Mouse (Mus musculus) cerebellum, postnatal 14 days (tissue): ENCODE measurements at regions not wholly inside any gene's neighbourhood (a gene's known extent, or its start where the extent isn't known, plus 50 kb on each side); places are given as distances from the start of the nearest gene placed in this dataset.
"Not testable (repeated sequence)": the region's sequence is repeated elsewhere in the genome, so short reads cannot be mapped to it uniquely, and the experiment has no call there.

ENCODE experiments used
- DNase-seq, 2 experiments: peaks; one replicate each; pipeline ENCODE4 v3.0.0; 2021; ENCODE audit warnings: mixed read lengths in 2 of 2

DNA sequence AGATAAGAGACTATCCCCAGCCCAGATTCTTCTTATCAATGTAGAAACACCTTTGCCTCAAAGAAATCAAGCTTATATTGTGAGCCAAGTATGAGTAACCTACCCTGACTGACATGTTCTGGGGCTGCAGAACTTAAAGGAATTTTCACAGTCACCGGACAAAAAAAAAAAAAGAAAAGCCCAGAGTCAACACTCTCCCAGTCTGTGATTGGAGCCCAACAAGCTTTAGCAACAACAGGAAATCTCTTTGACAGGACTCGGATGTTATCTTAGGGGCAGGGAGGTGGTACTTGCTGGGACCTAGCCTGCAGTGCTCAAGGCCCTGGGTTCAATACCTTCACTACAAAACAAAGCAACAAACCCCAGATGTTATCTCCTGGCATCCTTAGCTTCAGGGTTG is 114.2 kb downstream of the Nectin1 start:
- no peak for DNase-seq

DNA sequence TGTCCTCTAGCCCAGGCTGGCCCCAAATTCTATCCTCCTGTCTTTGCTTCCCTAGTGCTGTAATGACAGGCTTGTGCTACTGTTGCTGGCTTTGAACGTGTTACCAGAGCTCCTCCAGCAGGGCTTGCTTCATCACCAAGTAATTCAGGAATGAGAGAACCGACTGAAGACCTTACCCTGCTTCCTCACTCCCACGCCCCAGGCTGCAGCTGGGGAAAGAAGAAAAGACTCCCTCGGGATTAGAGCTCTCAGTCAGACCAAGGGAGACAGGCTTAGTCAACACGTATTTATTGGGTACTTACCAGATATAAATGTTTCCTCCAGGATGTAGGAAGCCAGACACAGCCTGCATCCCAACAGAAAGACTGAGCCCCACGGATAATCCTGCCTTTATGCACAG is 115.0 kb downstream of the Nectin1 start:
- no peak for DNase-seq

DNA sequence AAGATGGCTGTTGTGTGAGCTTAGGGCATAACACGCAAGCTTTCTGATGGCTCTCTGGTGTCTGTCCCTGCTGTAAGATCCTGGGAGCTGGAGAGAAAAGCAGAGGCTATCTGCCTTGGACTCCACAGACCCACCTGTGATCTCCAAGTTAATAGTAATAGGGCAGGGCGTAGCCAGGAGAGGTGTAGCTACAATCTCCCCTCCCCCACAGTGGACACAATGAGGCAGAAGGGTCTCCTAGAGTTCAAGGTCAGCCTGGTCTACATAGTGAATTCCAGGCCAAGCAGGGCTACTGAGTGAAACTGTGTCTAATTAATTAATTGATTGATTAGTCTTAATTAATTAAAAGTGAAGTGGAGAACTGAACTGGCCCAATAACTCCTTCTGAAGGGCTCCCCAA is 116.5 kb downstream of the Nectin1 start:
- DNase-seq, result no peak

DNA sequence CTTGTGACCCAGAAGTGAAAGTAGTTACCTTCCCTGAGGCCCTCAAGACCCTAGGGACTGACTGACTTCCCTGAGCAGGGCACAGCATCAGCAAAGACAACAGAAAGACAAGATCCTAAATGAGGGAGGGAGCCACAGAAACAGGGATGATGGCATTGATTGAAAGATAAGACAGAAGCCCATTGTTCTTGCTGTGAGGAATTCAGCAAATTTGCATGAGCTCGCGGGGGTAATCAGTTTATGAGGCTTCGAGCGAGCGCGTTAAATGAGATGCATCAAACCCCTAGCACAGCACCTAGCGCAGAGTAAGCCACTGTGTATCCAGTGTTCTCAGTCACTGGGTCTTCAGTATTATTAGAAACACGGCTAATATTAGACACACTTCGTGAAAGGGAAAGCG is 117.6 kb downstream of the Nectin1 start:
- no peak for DNase-seq

DNA sequence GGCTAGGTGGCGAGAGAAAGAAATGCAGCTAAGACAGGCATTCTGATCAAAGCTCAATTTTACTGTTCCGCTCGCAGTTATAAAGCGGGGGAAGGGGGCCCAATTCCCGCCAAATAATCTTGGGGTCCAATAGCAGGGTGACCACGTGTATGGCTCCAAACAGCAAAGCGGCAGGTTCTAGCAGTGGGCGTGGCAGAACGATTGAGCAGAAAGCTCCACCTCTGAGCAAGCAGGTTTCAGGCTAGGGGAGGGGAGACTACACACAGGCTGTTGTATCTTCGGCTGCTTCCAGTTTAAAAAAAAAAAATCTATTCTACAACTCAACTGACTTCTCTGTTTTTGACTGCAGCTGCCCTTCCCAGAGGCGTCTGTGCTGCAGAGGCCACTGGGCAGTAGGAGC is 118.2 kb downstream of the Nectin1 start:
- not testable (repeated sequence) for DNase-seq

DNA sequence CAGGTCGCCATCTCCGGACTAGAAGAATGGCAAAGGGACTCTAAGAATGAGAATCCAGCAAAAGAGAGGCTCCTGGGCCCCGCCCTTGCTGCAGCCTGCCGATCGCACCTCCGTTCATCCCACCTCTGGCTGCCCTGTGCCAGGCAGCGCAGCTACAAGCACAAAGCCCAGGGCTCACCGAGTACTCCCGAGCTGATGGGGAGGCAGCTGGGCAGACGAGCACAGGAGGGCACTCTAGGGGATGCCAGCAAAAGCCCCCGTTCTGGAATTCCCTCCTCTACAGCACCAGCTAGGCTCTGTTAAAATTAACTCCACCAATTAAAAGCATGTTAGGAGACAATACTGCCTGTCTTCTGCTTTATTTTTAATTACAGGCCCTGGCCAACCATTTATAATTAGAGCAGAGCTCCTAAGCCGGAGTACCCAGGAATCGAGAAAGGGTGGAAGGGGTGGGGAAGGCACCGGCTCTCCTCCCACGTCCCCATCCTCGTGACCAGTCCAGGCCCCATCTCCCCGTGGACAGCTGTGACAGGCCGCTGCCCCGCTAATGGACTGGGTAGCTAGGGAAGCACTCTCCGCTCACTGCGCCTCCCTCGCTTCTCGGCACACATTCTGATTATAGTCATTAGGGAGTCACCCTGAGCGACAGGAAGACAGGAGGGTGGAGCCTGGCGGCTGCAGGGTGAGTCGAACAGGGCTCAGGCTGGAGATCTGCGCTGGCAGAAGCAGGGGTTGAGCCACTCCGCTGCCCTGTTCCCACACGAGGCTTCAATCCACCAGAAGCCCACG is 120.0 kb downstream of the Nectin1 start:
- peak; percentile 10 to 13 for DNase-seq

DNA sequence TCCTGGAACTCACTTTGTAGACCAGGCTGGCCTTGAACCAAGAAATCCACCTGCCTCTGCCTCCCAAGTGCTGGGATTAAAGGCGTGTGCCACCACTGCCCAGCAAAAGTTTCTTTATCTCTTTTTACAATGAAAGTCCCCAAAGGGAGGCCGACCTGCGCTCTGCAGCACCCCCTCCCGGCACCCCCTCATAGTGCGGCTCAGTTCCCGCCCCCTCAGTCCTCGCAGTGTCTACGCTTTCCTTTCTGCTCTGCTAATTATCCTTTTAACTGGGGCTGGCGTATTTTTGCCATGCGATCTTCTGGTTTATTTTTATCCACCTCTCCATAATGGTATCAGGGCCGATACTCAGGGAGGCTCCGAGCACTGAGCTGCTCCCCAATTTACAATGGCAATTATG is 123.0 kb downstream of the Nectin1 start:
- no peak for DNase-seq

DNA sequence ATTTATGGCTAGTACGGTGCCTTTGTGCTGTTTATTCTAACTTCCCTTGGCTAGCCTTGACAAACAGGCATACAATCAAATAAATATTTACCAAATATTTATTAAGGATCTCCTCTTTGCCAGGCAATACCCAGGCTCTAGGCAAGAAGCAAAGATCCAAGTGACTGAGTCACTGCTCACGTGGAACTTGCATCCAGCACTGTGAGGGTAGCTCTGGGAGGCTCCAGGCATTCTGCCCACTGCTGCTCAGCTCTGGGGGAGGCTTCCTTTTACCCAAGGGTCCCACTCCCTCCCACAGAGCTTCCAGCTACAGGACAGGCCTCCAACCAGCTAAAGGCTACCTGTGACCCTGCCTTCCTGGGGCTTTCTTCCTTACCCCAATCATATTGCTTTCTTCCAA is 130.1 kb downstream of the Nectin1 start:
- no peak for DNase-seq

DNA sequence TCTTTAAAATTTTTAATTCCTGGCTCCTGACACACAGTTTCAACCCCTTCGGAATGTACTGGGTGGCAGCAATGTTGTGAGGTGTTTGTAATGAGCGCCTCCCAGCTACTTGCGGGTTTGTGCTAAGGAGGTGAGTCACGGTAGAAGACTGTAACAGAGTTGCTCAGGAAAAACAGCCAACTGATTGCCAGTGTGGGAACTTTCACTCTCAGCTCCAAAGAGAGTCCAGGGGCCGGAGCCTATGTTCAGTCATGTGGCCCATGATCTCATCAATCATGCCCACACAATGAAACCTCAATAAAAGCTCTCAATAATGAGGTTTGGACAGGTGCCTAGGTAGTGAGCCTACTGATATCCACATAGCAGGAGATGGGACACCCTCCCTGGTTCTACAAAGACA is 130.5 kb downstream of the Nectin1 start:
- DNase-seq, result no peak

DNA sequence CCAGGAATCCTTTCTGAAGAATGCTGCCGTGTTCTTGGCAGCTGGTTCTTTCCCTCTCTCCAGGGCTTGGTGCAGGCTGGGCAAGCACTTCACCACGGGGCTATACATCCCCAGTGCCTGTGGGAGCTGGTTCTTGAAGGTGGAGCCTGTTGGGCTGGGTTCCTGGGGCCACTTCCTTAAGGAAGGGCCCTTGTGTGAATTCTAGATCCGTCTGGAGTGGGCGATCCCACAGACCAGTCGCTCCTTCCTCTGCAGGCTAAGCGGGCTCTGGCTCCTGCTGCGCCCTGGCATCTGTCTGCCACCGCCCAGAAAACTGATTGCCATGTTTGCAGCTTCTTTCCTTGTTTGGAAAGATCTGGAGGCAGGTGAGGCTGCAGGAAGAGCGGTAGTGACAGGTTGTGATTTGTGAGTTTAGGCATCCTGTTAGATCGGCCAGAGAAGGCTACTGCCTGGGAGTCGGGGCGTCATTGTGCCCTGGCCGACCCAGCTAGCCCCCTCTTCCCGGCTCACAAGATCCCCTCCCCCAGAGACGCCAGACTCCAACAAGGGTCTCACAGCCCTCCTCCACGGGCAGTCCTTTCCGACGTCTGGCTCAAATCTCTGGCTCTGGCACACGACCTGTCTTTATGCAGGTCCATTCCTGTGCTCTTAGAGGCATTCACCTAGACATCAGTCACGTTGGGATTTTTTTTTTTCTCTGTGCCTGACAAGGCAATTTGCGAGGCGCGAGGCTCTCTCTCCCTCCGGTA is 135.6 kb downstream of the Nectin1 start:
- DNase-seq, result peak; percentile 10 to 14

DNA sequence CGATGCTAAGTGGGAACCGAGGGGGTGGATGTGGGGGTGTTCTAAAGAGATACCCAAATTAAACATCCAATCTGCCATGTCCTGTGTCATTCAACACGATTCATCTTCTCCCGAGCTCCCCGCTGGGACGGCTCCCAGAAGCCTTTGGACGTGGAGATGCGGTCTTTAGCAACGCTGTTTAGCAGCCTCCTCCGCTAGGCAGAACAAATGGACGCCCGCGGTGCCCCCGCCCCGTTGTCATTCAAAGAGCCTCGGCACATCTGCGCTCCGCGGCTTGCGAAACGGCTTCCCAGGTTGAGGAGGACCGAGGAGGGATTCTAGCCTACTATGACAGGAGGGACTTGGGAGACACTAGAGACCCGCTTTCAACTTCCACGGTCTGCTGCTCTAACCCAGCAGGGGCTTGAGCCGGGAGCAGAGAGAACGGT is 136.2 kb downstream of the Nectin1 start:
- DNase-seq, result peak; percentile 41 to 46

DNA sequence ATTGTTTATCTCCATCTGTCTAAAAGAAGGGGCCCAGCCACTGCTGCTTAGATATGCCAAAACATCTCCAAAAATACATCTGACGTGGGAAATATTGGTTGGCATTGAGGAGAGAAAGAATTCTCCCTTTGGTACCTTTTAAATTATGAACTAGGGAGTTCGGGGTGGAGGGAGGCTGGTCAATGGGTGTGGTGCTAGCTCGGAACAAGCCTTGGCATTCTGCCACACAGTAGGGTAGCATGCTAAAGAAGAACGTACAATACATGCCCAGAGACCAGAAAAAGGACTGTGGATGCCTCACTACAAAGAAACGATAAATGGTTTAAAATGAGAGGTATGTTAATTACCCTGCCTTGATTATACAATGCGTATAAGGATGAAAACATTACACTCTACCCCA is 149.3 kb downstream of the Nectin1 start:
- DNase-seq, result peak in 1 of 2 experiments; percentile 26

DNA sequence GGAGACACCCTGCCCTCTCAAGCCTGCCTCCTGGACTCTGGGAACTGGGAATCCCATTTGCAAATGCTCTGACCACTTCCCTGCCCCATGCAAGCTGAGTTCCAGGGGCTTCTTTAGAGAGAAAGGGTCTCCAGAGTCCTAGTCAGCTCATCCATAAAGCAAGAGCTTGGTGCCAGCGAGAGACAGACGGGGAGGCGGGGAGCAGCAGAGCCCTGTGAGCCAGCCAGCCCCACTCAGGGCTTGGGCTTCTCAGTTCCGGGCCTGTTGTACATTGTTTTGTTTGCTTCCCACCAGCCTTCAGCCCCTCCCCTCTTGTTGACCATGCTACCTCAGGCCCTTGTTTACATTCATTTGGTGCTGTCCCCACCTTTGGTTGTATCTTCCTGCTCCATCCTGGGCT is 143.9 kb upstream of the Thy1 start:
- DNase-seq, result peak; percentile 42 to 47

DNA sequence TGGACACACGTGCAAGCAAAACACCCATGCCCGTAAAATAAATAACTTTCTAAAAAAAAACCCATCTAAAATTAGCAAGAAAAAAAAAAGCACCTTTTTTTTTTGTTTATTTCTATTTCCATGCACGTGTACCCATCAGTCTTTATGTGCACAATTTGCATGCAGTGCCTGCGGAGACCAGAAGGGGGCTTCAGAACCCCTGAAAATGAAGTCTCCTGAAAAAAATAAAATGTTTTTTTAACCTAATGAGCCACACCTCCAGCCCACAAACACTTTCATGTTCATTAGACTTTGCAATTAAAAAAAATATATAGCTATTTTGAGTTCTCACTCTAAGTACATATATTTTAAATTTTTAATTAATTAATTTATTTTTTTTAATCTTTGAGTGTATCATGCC is 134.9 kb upstream of the Thy1 start:
- peak in 1 of 2 experiments; percentile 28 for DNase-seq

DNA sequence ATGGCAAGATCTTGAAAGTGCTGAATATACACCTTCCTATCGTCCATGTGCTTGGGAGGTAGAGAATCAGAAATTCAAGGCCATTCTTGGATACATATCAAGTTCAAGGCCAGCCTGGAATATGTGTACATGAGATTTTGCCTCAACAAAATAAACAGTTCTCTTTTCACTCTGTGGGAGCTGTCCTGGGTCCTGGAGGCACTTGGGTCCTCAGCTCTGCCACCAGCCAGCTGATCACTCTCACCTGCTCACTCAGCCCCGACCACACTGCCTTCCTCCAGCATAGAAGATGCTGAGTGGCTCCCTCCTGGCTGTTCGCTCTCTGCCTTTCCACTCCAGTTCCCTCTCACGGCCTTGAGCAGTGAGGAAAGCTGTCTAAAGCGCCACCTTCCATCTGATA is 128.2 kb upstream of the Thy1 start:
- DNase-seq, result no peak

DNA sequence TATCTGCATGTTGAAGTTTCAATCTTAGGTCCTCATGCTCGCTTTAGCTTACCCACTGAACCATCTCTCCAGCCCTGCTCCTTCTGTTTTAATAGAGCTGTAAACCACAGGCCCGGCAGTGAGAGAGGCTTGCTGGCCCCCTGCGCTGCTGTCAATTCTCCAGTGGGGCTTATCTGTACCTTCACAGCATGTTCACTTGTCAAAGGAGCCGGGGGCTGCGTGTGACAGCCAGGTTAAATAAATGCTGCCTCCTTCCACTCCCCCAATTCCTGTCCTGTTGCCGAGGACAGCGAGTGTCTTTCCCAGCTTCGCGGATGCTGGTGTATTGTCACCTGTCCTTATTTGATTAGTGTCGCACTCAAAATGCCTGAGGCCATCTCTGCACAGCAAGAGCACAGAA is 125.7 kb upstream of the Thy1 start:
- no peak for DNase-seq

DNA sequence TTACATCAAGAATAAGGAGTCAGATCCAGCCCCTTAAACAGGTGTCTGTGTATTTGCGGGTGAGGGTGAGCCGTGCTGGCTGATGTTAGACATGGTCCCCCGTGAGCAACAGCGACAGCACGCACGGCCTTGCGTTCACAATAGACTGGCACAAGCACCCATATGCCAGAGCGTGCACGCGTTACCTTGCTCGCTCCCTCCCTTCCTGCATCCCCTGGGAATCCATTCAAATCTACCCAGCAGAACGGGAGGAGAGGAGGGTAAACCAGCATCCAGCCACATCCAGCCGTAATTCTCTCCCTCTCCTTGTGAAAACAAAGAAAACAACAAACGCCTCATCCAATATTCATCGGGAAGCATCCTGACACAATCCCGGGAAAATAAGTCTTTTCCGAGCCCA is 124.2 kb upstream of the Thy1 start:
- no peak for DNase-seq

DNA sequence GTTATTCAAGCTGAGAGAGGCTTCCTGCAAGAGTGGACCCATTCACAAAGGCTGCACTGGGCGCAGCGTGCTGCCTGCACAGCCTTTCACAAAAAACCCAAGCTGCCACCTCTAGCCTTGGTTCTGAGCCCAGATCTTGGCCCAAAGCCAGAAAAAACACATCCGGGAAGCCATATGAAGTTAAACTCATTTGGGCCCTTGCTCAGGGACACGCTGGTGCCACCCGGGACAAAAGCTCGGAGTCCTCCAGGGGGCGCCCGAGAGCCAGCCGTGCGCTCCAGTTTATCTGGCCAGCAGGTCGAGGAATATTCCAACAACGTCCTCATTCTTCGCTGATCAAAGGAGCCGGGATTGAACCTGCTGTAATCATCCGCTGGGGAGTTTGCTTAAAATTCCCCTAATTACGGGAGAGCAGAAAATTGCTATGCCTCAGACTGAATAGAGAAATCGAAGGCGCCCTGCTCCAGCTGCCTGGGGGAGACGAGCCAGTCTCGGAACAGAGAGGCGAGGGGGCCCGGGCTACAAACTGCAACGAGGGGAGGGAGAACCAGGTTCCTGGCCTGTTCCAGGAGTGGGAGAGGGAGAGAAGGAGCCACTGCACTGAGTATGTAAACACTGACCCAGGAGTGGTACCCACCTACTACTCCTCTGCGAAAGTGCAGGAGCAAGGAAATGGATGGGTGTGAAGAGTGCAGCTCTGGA is 123.0 kb upstream of the Thy1 start:
- peak; percentile 93 to 94 for DNase-seq

DNA sequence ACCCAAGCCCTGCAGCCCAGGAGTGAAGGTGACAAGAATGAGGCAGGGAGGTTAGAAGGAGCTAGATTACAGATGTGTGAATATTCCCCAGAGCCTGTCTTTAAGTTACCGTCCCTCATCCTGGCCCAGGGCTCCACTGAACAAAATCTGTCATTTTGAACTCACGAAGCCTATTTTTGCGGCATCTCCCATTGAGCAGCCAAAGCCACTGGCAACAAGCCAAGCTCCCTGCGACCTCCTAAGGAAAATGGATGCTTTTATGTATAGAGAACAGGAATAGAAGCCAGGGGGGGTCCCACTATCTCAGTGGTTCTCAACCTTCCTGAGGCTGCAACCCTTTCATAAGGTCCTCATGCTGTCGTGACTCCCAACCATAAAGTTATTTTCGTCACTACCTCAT is 121.0 kb upstream of the Thy1 start:
- peak in 1 of 2 experiments; percentile 39 for DNase-seq

DNA sequence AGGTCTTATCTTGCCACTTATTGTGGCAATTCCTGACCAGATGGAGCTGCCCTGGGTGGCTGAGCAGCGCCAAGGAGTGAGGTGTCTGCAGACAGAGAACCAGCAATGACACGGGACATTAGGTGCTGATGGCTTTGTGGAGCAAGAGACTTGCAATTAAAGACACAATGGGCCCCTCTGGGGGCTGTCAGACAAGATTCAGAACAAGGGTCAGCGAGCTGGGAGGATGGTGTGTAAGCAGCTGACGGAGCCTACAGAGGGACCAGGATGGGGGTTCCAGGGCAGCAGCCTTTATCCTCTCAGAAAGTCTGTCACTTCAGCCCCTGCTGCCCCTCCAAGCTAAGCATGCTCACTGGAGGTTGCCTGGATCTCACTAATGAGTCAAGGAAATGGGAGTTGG is 120.1 kb upstream of the Thy1 start:
- DNase-seq, result peak; percentile 34 to 46

DNA sequence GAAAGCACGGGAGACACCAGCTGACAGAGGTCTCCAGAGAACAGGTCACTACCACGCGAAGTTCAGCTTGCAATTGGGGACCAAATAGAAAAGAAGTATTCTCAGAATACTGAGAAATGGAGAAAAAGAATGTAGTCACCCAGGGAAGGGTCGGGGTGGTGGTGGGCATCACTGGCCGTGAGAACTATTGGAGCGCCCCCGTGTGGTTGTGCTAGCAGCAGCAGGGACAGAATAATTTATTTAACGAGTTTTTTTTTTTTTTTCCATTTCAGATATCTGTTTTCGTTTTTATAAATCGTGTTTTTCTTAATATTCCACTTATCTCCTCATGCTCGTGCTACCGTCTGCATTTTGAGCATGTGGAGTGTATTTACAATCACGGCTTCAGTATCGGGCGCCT is 118.4 kb upstream of the Thy1 start:
- DNase-seq, result peak; percentile 60 to 80

DNA sequence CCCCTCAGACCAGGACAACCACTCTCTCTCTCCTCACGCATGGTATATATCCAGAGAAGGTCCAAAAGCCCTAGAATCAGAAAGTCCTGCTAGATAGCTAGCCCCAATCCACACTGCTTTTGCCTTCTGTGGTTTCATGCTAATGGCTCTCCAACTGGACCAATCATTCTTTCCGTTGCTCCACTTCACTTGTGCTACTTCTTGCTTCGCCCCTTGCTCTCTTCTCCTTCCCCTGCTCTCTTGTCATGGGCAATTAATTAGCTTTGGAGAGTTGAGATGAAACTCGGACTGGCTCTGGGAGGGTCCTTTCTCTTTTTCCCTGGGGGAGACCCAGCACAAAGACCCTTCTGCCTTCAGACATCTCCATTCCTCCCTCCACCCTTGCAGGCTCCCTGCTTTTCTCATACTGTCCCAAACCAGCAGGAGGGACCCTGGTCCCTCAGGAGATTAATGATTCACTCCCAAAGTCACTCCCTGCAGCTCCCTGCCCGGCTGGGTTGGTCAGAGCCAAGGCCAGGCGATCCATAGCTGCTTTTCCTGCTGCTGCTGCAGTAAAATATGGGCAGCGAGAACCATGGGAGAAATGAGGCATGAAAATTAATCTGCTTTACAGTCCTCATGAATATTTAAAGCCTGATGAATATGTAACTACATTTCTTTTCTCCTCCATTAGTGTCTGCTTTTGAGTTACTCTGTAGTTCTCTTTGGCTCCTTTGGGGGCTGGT is 113.7 kb upstream of the Thy1 start:
- DNase-seq, result no peak

DNA sequence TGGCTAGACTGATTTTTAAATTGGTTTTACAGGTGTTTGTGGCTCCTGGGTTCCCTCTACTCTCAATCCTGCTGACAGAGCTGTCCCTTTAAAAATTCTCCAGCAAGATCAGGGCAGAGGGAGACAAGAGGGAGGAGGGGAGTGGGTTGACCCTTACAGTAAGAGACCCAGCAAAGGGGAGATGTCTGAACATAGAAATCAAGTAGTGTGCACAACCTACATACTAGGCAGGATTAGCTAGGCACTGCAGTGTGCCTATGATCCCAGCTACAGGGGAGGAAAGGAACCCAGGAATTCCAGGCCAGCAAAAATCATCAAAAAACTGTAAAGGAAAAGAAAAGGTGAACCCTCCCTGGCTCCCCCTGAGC is 113.2 kb upstream of the Thy1 start:
- DNase-seq, result no peak
